Mouse (Mus musculus) leukemia stem cell, adult 10-12 weeks (primary cell): Measurements from ENCODE around the gene Gpr182. TPM values are rescaled to one million over a fixed set of nuclear protein-coding genes. Genes with fewer than 3 reads are reported as not detected.

Experiments
- polyA plus RNA-seq: library from polyadenylated mRNA; stranded (reverse); fragments of >175 nt; gene quantifications from 2 replicates; pipeline ENCODE4 v1.2.3, GENCODE M21; 2012; ENCODE audit warnings: low replicate concordance

Gpr182 gene
- 0.93 and 12.9 TPM in 2 replicates for polyA plus RNA-seq

GRCm38 (mm10) chr10:127751548-127751947 lies at the start of gene Gpr182:
TSS of gene Gpr182 (minus strand) at chr10:127751732.

GRCm38 (mm10) chr10:127800891-127801290 lies 49.4 kb upstream of the Gpr182 start, which contains the start of gene Rdh16:
TSS of gene Rdh16 (plus strand) at chr10:127801152.

DNA sequence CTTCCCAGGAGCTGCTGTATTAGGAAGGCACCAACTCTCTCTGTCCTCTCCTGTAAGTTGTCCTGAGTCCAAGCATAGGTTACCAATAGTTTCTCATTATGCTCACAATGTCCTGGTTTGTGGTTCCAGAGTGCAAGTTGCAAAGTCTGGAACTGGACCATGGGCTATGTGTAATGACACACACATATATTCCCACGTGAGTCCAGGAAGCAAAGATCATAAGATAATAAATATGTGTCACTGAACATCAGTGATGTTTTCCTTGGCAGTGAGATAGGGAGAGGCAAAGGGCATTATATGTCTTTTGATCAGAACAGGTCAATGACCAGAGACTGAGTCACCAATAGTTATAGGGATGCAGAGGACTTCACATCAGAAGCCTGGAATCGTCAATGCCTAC lies 24.5 kb upstream of the Gpr182 start, which contains the start of gene Rdh9:
Gene Rdh9 (plus strand): TSS at position 376 of the 400 bp plus-strand sequence.

DNA sequence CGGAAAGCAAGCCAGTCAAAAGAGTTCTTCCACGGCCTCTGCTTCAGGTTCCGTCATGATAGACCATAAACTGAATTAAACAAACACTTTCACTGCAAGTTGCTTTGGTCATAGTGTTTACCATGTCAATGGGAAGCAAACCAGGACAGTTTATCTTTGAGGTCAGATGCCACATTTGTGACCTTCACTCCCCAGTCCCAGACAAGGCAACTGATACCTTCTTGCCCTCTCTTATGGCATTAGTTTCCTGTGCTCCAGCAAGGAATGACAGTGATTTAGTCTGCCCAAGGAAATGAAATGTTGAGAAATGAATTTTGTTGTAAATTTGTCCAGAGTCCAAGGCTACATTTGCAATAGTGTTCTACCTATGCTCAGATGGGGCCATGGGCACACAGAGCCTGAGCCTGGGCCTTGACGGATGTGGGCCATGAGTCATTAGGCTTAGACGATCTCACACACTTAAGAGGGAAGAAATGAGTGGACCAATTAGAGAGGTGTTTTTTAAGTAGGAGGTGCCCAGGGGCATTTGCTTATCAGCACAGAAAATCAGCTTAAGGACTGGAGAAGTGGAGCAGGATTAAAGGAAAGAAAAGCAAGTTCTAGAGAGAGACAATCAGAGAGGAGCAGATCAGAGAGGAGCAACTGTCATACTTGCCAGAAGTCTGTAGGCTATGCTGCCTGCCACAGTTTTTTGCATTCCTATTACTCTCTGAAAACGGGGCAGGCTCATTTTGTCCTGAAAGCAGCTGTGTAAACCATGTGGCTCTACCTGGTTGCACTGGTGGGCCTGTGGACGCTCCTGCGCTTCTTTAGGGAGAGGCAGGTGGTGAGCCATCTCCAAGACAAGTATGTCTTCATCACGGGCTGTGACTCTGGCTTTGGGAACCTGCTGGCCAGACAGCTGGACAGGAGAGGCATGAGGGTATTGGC lies 7.9 kb upstream of the Gpr182 start, which contains the start of the genes Rdh1 and Rdh16f1:
Gene Rdh1 (plus strand): TSS at position 541 of the 930 bp plus-strand sequence.
Gene Rdh16f1 (plus strand): TSS at position 607 of the 930 bp plus-strand sequence.

GRCm38 (mm10) chr10:127739083-127739660 lies 12.4 kb downstream of the Gpr182 start, which contains the start of gene Zbtb39:
TSS of gene Zbtb39 (plus strand) at chr10:127739538.

GRCm38 (mm10) chr10:127724178-127724577 lies 27.4 kb downstream of the Gpr182 start, which contains the start of gene Tac2:
TSS of gene Tac2 (plus strand) at chr10:127724478.

GRCm38 (mm10) chr10:127704766-127705220 lies 46.7 kb downstream of the Gpr182 start, which contains the start of gene Myo1a:
TSS of gene Myo1a (plus strand) at chr10:127705170.

Other genes with a start within 250 kb of the Gpr182 start
- 3.2 and 4.0 TPM in 2 replicates for gene Ndufa4l2, start 236.8 kb downstream of the Gpr182 start, polyA plus RNA-seq
- gene Shmt2, start 229.3 kb downstream of the Gpr182 start, polyA plus RNA-seq = 339 and 390 TPM in 2 replicates
- not detected in 2 replicates for gene Nxph4, start 217.2 kb downstream of the Gpr182 start, polyA plus RNA-seq
- gene Lrp1, start 130.6 kb downstream of the Gpr182 start, polyA plus RNA-seq = 73.7 and 96.9 TPM in 2 replicates
- gene Stat6, start 108.7 kb downstream of the Gpr182 start, polyA plus RNA-seq = 9.7 and 120 TPM in 2 replicates
- 3.4 and 6.8 TPM in 2 replicates for gene Nemp1, start 84.8 kb downstream of the Gpr182 start, polyA plus RNA-seq
- gene Nab2, start 83.2 kb downstream of the Gpr182 start, polyA plus RNA-seq = 56.8 and 64.3 TPM in 2 replicates
- 0.12 and 0.22 TPM in 2 replicates for gene Myo1a, start 46.6 kb downstream of the Gpr182 start, polyA plus RNA-seq
- gene Tac2, start 27.3 kb downstream of the Gpr182 start, polyA plus RNA-seq = 0.77 and 2.2 TPM in 2 replicates
- gene Zbtb39, start 12.2 kb downstream of the Gpr182 start, polyA plus RNA-seq = 1.2 and 2.7 TPM in 2 replicates
- 0.07 TPM in 1 of 2 replicates, not detected in the other for gene Rdh1, start 8.0 kb upstream of the Gpr182 start, polyA plus RNA-seq
- gene Rdh16f1, start 8.1 kb upstream of the Gpr182 start, polyA plus RNA-seq = not detected in 2 replicates
- gene Rdh9, start 24.7 kb upstream of the Gpr182 start, polyA plus RNA-seq = not detected in 2 replicates
- gene Rdh16, start 49.4 kb upstream of the Gpr182 start, polyA plus RNA-seq = 0.14 TPM in 1 of 2 replicates, not detected in the other
- gene Rdh19, start 98.2 kb upstream of the Gpr182 start, polyA plus RNA-seq = not detected in 2 replicates
- not detected in 2 replicates for gene Rdh16f2, start 114.7 kb upstream of the Gpr182 start, polyA plus RNA-seq
- not detected in 2 replicates for gene Rdh7, start 137.1 kb upstream of the Gpr182 start, polyA plus RNA-seq
- gene Sdr9c7, start 146.8 kb upstream of the Gpr182 start, polyA plus RNA-seq = 0.21 TPM in 1 of 2 replicates, not detected in the other